Mouse (Mus musculus) right cerebral cortex, postnatal 10 days (tissue): ENCODE data around the gene Fkbp14.

ENCODE experiments used
- DNase-seq, 2 experiments: peaks; one replicate each; pipeline ENCODE4 v3.0.0; 2021; ENCODE audit warnings: low spot score in 2 of 2

The Fkbp14 gene

DNA sequence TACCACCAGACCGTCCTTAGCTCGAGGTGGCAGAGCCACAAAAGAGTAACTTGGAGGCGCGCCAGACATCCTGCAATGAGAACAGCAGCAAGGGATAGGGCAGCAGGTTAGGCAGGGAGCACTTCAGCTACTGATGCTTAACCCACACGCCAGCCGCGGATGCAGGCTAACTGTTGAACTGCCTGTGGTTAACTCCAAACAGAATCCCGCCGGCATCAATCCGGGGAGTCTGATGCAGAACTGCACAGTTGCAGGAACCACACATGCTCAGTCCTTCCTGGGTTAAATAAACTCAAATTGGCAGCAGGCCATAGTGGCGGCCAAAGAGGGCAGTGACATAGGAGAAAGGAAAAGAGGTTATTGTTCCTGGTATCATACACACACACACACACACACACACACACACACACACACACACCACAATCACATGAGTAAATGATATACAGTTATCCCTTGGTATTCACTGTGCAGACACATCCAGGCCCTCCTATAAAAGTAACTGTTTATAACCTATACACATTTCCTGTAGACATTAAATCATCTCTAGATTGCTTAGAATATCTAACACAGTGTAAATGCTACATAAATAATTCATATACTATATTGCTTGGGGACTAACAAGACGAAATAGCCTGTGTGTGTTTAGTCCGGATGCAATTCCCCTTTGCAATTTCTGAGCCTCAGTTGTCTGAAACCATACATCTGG lies 48.6 kb downstream of the Fkbp14 start:
- peak in 1 of 2 experiments; percentile 43 for DNase-seq

GRCm38 (mm10) chr6:54543646-54544045 lies 53.5 kb downstream of the Fkbp14 start:
- no peak for DNase-seq

GRCm38 (mm10) chr6:54542836-54543235 lies 54.3 kb downstream of the Fkbp14 start:
- DNase-seq: no peak

DNA sequence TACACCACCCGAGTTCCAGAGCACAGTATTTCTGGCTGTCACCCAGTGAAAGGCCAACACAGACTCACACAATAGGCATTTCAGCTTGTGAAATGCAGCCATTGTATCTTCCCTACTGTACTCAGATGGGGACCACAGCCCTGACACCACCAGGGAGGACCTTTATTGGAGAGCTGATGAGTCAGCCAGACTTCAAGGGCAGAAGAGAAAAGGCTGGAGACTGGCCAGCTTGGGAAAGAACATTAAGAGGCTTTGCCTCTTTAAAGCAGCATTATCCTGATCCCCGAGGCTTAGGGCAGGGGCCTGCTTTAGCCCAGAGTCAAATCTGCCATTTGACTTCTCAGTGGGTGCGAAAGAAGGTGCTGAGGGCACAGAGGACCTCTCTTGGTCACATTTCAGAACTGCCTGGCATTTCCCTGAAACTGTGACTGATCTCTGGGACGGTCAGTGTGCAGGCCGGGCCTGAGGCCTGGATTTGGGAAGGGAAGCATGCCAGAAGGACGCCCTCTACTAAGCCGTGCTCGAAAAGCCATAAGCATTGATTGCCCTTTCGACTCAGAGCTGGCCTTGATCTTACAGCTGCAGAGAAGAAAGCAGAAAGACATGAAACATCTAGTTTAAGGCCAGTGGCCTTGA lies 56.7 kb downstream of the Fkbp14 start:
- no peak for DNase-seq

- DNase-seq: no peak
These were observed 57.7 kb downstream of the Fkbp14 start for GRCm38 (mm10) chr6:54539396-54539795.

GRCm38 (mm10) chr6:54538773-54539173 lies 58.3 kb downstream of the Fkbp14 start:
- peak; percentile 41 to 64 for DNase-seq

DNA sequence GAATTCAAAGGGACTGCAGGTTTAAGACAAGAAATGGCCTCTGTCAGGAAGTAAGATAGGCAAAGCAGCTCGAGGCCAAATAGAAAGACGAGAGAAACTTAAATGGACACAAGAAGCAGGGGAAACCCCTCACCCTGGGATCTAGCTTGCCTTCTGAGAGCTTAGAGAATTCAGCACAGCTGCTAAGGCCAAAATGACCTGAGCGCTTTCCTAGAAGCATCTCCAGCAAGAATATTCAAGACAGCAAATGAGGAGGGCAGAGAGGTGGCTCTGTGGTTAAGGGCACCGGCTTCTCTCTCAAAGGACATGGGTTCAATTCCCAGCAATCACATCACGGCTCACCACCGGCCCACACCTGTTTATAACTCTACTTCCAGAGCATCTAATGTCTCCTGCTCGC lies 60.1 kb downstream of the Fkbp14 start:
- no peak for DNase-seq

DNA sequence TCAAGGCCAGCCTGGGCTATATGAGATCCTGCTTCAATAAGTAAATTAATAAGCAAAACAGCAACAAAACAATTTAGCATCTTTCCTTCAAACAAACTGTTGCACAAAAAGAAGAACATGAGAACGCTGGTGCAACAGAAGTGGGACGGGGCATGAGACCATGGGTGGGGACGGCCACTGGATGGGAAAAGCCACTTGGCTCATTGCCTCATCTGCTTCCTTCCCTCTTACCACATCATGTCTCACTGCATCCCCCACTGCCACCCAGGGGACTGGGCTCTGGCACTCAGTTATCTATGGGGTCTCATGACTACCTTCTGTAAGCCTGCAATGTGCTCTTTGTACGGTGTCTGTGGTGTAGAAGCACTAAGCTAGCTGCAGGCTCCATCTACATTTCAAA lies 61.6 kb downstream of the Fkbp14 start:
- DNase-seq: no peak

DNA sequence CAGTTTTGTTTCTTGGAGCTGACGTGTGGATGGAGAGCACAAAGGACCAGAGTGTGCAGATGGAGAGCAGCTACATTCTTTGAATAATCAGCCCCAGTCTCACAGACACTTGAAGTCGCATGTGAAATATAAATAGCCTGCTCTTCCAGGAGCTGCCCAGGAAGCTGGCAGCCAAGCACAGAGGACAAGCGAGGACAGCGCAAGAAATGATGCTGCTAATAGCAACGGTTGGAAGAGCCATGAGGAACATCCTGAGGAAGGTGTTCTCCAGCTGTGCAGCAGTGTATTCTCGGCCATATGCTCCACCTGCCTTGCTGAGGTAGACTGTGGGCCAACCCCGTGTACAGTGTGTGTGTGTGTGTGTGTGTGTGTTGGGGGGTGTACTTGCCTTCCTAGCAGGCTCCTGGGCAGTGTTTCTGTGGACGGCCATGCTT lies 66.0 kb downstream of the Fkbp14 start:
- DNase-seq: peak; percentile 73 to 87

DNA sequence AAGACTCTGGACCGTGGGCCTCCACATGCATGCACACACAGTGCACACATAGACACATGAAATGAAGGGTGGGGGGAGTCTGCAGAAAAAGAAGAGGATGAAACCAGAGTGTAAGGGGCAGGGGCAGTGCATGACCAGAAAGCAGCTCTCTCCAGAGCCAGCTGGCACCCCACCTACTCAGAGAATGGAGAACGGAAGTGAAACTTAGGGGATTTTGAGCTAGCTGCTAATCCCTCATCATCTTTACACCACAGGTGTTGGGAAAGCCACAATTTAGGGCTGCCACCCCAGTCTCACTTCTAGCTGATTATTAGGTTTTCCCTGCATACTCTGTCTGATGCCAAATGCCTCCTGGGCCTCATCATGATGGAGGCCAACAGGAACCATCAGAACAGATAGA lies 66.9 kb downstream of the Fkbp14 start:
- DNase-seq: no peak

GRCm38 (mm10) chr6:54528666-54529065 lies 68.4 kb downstream of the Fkbp14 start:
- no peak for DNase-seq
